Mouse (Mus musculus) embryonic facial prominence, embryonic 10.5 days (tissue): ENCODE data around the gene Trib3. TPM values are rescaled to one million over a fixed set of nuclear protein-coding genes. Genes with fewer than 3 reads are reported as not detected.

Source experiments
- DNase-seq: peaks from one replicate; pipeline ENCODE4 v3.0.0-alpha.2; 2017; ENCODE audit warnings: low spot score
- H3K27ac ChIP-seq: fragments of 300-500 bp; sonication (generic); replicated peaks from 2 replicates; pipeline ENCODE4 v1.5.1; 2016; ENCODE audit warnings: mild to moderate bottlenecking
- H3K27me3 ChIP-seq: fragments of 300-500 bp; sonication (generic); replicated peaks from 2 replicates; pipeline ENCODE4 v1.6.1; 2016; ENCODE audit warnings: low read depth, mild to moderate bottlenecking; ENCODE audit not compliant: poor library complexity, severe bottlenecking
- H3K36me3 ChIP-seq: fragments of 300-500 bp; sonication (generic); replicated peaks from 2 replicates; pipeline ENCODE4 v1.6.1; 2016; ENCODE audit warnings: mild to moderate bottlenecking, moderate library complexity
- H3K4me1 ChIP-seq: fragments of 300-500 bp; sonication (generic); 2 replicates; pipeline ENCODE4 v1.6.1; 2016
- H3K4me3 ChIP-seq: fragments of 300-500 bp; sonication (generic); 2 replicates; pipeline ENCODE4 v1.5.1; 2016; ENCODE audit warnings: mild to moderate bottlenecking, moderate library complexity
- H3K9me3 ChIP-seq: fragments of 300-500 bp; sonication (generic); 2 replicates; pipeline ENCODE4 v1.6.1; 2016; ENCODE audit warnings: mild to moderate bottlenecking
- WGBS: fragments of 180-500 bp; shearing (Covaris S2); methylation state at CpG from one replicate; pipeline ENCODE4 v1.1.7; 2016; 5-methylcytosine and 5-hydroxymethylcytosine counted together
- polyA plus RNA-seq: library from polyadenylated mRNA; unstranded; fragments of >200 nt; fragmentation: Nextera tagmentation; extraction: Ambion mirVana; gene quantifications from 2 replicates; pipeline ENCODE4 v1.2.1, GENCODE M21; 2016

Trib3 gene
- polyA plus RNA-seq, 1 experiment from 2014 or later: 2.5 TPM

DNA sequence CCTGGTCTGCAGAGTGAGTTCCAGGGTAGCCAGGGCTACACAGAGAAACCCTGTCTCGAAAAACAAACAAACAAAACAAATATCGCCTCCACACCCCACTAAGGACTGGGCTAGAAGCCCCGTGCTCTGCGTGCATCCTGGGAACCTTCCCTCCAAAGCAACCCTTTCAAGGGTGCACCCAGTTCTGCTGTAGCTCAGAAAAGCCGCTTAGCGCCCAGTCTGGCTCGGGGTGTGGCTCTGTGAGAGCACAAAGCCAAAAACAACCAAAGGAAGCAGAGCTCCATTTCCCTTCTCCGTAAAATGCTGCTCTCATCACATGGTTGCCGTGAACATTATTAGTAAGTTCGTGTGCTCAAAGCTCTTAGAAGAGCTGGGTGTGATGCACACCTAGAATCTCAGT lies 529 bp upstream of the Trib3 start:
- no peaks in the 10 kb centered on the region for H3K36me3 ChIP-seq
- DNase-seq: no peak
- H3K4me3 ChIP-seq: peak overlapping the region; percentile 71
- H3K9me3 ChIP-seq: no peaks in the 10 kb centered on the region
- H3K27ac ChIP-seq: 0 out of 2 replicates have a peak overlapping the region, but pooled peaks have one; percentile 78
- peaks cover 23% of the 10 kb centered on the region for H3K4me1 ChIP-seq
- H3K27me3 ChIP-seq: peaks cover 33% of the 10 kb centered on the region
- 12% methylated on average over 10 of the region's 10 CpGs for WGBS

DNA sequence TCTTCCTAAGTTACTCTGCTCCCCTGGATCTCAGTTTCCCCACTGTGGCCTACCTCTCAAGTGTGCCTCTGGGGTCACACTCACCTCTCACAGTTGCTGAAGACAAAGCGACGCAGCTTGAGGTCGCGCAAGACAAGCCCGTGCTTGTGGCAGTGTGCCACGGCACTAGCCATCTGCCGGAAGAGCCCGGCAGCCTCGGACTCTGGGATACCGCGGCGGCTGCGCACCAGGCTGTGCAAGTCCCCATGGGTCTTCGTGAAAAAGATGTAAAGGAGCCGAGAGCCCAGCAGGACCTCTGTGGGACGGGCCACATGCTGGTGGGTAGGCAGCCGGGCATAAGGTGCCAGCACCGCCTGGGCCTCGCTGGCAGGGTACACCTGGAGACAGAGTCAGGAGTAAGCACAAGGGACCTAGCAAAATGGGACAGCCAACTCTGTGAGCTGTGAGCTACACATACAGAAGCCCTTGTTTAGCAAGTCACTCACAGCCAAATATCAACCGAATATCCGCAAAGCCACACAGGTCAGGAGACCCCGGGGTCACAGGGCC lies 4.1 kb downstream of the Trib3 start:
- 89% methylated on average over 22 of the region's 22 CpGs for WGBS
- H3K36me3 ChIP-seq: no peaks in the 10 kb centered on the region
- peaks cover 20% of the 10 kb centered on the region for H3K4me1 ChIP-seq
- no peak overlapping the region for H3K4me3 ChIP-seq
- H3K9me3 ChIP-seq: no peaks in the 10 kb centered on the region
- H3K27me3 ChIP-seq: peaks cover 34% of the 10 kb centered on the region
- H3K27ac ChIP-seq: no peak overlapping the region
- DNase-seq: no peak

DNA sequence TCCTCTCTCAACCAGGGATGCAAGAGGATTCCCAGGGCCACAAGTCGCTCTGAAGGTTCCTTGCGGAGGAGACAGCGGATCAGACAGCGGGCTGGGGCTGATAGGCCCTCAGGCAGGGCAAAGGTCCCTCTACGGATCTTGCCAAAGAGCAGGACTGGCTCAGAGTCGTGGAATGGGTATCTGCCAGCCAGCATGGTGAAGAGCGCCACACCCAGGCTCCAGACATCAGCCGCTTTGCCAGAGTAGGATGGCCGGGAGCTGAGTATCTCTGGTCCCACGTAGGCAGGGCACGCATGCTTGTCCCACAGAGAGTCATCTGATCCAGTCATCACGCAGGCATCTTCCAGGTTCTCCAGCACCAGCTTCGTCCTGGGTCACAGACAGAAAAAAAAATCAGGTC lies 5.5 kb downstream of the Trib3 start:
- H3K9me3 ChIP-seq: no peaks in the 10 kb centered on the region
- H3K4me1 ChIP-seq: peaks cover 10% of the 10 kb centered on the region; the same call in 1 of the 2 replicates
- H3K36me3 ChIP-seq: no peaks in the 10 kb centered on the region
- no peak overlapping the region for H3K4me3 ChIP-seq
- WGBS: 75% methylated on average over 13 of the region's 13 CpGs
- peaks cover 32% of the 10 kb centered on the region for H3K27me3 ChIP-seq
- H3K27ac ChIP-seq: no peak overlapping the region
- no peak for DNase-seq

DNA sequence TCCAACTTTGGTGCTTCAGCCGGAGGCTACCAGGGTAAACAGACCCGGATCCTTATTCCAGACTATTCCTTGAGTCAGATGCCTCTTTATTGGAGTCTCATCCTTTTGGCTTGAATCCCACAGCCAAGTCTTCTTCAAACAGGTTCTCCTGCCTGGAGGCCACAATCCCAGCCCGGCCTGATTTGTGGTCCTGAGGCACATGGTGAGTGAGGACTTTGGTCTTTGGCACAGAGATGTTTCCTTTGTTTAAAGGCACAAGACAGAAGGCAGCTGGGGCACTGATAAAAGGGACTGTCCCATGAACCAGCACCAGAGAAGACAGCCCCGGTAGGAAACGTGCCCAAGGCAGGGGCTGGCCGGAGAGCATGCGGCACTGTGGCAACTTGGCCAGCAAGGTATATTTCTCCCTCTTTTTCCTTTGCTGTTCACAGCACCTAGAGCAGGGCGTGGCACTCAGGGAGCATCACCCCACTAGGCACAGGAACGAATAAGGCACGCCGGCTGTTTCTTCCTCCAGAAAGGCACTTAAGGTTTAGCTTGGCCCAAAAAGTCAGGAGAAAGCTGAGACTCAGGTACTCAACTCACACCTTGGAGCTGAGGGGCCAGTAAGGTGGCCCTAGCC lies 6.1 kb downstream of the Trib3 start:
- Histone ChIP-seq H3K27me3 (peaks cover 26% of the 10 kb centered on the region), H3K4me1 (peaks cover 6% of the 10 kb centered on the region; the same call in 1 of the 2 replicates), H3K4me3 (no peak overlapping the region), H3K36me3 (no peaks in the 10 kb centered on the region), H3K9me3 (no peaks in the 10 kb centered on the region), H3K27ac (no peak overlapping the region)
- 91% methylated on average over 11 of the region's 11 CpGs for WGBS
- no peak for DNase-seq

DNA sequence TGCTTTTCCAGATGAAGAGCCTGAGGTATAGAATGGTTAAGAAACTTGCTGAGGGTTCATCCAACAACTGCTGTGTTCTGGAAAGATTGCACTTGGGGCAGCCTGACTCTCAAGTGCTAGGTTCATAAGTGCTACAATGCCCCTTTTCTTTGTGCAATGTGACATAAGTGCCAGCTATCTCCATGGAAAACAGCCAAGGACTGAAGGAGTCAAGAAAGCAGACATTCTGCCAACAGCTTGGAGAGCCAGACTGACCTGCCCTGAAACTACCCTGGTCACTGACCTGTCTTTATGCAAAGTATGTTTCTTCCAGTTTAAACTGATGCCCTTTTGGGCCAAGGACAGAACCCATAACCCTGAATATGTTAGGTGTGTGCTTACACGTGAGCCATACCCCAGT lies 7.0 kb downstream of the Trib3 start:
- Histone ChIP-seq H3K36me3 (no peaks in the 10 kb centered on the region), H3K27me3 (peaks cover 17% of the 10 kb centered on the region), H3K4me1 (peaks cover 9% of the 10 kb centered on the region), H3K9me3 (no peaks in the 10 kb centered on the region), H3K4me3 (no peak overlapping the region), H3K27ac (no peak overlapping the region; the same call in 1 of the 2 replicates)
- WGBS: 85% methylated on average over 1 of the region's 1 CpGs
- DNase-seq: no peak

DNA sequence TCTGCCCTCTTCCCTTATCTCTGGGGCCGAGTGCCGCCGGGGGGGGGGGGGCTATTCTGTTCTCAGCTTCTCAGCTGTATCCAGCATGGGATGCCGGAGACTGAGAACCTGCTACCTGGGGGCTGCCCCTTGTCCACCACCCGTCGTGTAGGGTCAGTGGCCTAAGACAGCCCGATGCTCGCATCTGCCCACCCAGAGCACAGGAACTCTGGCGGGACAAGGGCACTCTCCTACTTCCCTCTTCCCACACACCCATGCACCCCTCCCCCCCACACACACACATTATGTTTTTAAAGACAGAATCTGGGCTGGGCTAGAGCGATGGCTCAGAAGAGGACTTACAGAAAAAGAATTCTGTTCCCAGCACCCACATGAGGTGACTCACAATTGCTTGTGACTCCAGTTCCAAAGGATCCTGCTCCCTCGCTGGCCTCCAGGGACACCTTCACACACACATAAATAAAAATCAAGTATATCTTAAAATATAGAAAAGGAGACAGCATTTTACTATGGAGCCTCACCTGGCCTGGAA lies 8.5 kb downstream of the Trib3 start:
- Histone ChIP-seq H3K4me3 (no peak overlapping the region), H3K27me3 (peaks cover 15% of the 10 kb centered on the region; the same call in 1 of the 2 replicates), H3K9me3 (no peaks in the 10 kb centered on the region), H3K4me1 (peaks cover 24% of the 10 kb centered on the region), H3K36me3 (peaks cover 5% of the 10 kb centered on the region), H3K27ac (no peak overlapping the region)
- no peak for DNase-seq
- 53% methylated on average over 11 of the region's 11 CpGs for WGBS

DNA sequence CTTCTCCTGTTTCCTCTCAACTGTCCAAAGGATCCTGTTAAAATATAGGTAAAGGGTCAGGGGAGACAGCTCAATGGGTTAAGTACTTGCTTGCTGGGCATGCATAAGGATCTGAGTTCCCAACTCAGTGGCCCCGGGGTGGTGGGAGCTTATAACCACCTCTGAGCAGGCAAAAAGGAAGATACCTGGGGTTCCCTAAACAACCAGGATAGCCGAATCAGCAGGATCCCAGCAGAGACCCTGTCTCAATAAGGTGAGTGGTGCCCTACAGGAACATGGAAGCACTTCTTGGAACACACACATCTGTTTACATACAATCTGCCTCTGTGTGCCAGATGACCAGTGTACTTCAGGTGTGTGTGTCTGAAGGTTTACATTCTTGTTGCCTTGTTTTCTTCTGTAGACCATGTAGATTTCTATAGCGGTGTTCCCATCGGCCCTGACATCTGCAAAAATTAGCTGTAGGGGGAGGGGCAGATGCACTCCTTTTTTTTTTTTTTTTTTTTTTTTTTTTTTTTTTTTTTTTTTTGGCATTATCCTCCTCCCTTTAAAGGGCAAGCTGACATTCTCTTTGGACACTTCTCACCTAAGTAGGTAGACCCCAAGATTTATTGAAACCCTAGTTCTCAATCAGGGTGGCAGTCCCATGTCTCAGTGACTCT lies 10.4 kb downstream of the Trib3 start:
- Histone ChIP-seq H3K27ac (no peak overlapping the region), H3K36me3 (peaks cover 23% of the 10 kb centered on the region), H3K4me3 (no peak overlapping the region), H3K9me3 (no peaks in the 10 kb centered on the region), H3K4me1 (peaks cover 26% of the 10 kb centered on the region), H3K27me3 (peaks cover 15% of the 10 kb centered on the region; the same call in 1 of the 2 replicates)
- 72% methylated on average over 4 of the region's 4 CpGs for WGBS
- no peak for DNase-seq

DNA sequence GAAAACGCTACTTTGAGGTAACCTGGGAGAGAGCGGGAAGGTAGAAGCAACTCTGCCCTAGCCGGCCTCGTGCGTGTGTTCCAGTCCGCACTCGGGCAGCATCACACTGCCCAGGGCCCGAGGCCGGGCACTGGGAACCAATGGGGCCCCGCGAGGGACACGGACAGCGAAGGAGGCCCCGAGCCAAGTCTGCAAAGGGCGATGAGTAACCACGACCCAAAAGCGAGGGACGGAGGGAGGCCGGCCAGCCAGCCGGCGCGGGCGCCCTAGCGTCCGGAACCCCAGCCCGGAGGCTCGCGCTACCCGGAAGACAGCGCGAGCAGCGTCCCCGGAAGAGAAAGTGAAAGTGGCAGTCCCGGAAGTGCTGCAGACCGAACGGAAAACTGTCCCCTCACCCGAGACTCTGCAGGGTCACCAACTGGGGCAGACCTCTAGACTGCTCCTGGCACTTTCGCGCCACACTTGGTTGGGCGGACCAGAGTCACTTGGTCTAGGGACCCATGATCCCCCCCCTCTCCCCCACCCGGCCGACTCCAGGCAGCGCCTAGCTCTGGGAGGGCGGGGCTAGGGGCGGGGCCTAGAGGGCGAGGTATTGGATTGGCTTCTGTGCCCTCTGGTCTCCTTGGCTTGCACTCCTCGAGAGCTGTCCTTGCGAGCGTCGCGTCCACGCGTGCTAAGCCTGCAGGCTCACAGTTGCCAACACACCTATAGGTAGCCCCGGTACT lies 11.6 kb downstream of the Trib3 start, which contains the start of gene Rbck1:
Rbck1 (minus strand) TSS at position 553 of the 725 bp plus-strand sequence.
- WGBS: under 1% methylated on average over 54 of the region's 54 CpGs
- H3K27ac ChIP-seq: peak within 1 kb of the TSS; percentile 93

DNA sequence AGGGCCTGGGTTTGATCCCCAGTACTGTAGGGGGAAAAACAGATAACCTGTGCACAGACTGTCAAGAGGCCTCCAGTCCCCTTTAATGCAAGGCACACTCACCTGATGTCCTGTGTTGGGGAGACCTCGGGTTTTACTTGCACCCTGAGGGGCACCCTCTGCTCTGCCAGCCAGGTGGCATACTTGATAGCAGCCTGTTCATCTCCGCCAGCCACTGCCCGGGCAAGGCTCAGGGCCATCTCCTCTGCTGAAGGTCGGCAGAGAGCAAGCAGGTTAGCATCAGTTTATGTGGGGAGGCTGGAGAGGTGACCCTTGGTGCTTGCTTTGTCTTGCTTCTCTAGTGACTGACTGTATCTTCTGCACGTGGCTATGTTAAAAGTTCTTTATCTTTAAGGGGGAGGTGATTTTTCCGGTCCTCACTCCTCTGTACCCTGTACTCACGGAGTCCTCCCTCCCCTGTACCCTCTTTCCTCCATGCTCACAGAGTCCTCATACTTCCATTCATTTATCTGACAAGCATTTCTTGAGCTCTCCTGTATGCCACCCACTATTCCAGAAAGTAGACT lies 12.9 kb downstream of the Trib3 start:
- Histone ChIP-seq H3K36me3 (peaks cover 49% of the 10 kb centered on the region), H3K27me3 (peaks cover 12% of the 10 kb centered on the region; the same call in 1 of the 2 replicates), H3K4me1 (peaks cover 29% of the 10 kb centered on the region), H3K4me3 (peak overlapping the region; percentile 92), H3K27ac (0 out of 2 replicates have a peak overlapping the region, but pooled peaks have one; percentile 40), H3K9me3 (no peaks in the 10 kb centered on the region)
- DNase-seq: no peak
- 68% methylated on average over 7 of the region's 7 CpGs for WGBS

More for the DNA sequence above, 11.6 kb downstream of the Trib3 start, which contains the start of gene Rbck1:
- peak within 1 kb of the TSS; percentile 92 for H3K4me3 ChIP-seq
- H3K9me3 ChIP-seq: no peaks in the 10 kb centered on the region
- H3K27me3 ChIP-seq: peaks cover 15% of the 10 kb centered on the region; the same call in 1 of the 2 replicates
- H3K36me3 ChIP-seq: peaks cover 35% of the 10 kb centered on the region
- H3K4me1 ChIP-seq: peaks cover 29% of the 10 kb centered on the region
- peak; percentile 93 for DNase-seq

DNA sequence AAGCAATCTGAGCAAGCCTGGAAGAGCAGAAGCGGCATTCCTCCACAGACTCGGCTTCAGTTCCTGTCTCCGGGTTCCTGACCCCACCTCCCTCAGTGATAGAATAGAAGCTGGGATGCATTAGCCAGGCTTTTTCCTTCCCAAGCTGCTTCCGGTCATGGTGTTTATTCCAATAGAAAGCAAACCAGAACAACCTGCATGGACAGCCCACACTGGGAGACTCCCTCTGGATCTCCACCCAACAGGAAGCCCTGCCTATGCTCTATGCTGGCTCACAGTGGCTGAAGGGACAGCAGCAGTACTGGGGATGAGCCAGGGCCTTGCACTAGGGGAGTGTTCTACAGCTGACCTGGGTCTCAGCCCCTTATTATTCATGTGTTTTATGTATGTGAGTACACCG lies 15.9 kb downstream of the Trib3 start:
- peaks cover 78% of the 10 kb centered on the region for H3K36me3 ChIP-seq
- no peak overlapping the region for H3K27ac ChIP-seq
- 73% methylated on average over 5 of the region's 5 CpGs for WGBS
- no peaks in the 10 kb centered on the region for H3K9me3 ChIP-seq
- no peak for DNase-seq
- H3K4me3 ChIP-seq: no peak overlapping the region
- H3K27me3 ChIP-seq: no peaks in the 10 kb centered on the region
- H3K4me1 ChIP-seq: peaks cover 25% of the 10 kb centered on the region

DNA sequence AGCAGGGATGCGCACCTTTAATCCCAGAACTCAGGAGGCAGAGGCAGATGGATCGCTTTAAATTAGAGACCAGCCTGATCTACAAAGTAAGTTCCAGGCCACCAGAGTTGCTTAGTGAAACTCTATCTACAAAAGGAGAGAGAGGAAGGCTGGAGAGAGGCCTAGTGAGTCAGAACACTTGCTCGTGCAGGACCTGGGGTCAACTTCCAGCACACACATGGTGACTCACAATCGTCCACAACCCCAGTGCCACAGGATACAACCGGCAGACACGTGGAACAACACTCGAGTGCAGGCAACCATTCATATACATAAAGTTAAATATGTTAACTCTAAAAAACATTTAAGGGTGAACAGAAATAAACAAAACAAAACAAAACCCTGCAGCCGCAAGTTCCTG lies 17.2 kb downstream of the Trib3 start:
- no peaks in the 10 kb centered on the region for H3K9me3 ChIP-seq
- no peak overlapping the region for H3K27ac ChIP-seq
- 89% methylated on average over 8 of the region's 8 CpGs for WGBS
- peaks cover 18% of the 10 kb centered on the region for H3K4me1 ChIP-seq
- H3K36me3 ChIP-seq: peaks cover 92% of the 10 kb centered on the region
- no peak for DNase-seq
- H3K27me3 ChIP-seq: no peaks in the 10 kb centered on the region
- H3K4me3 ChIP-seq: no peak overlapping the region

DNA sequence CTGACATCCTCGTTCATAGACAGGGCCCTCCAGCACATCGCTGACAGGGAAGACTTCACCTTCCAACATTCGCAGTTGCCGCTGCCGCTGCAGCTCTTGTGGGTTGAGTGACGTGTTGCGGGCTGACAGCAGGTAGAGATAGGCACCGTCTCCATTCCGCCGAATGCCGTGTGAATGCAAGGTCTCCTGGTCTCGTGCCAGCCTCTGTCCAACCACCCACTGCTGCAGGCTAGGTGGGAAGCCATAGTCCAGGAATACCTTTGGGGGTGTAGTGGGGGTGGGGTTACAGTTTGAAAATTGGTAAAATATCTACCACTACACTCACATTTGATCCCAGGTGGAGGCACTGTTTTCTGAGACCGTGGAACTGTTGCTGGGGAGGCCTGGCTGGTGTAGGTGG lies 17.7 kb downstream of the Trib3 start:
- Histone ChIP-seq H3K4me3 (no peak overlapping the region), H3K36me3 (peaks cover 97% of the 10 kb centered on the region), H3K9me3 (no peaks in the 10 kb centered on the region), H3K27ac (no peak overlapping the region), H3K27me3 (no peaks in the 10 kb centered on the region), H3K4me1 (peaks cover 13% of the 10 kb centered on the region)
- 93% methylated on average over 13 of the region's 13 CpGs for WGBS
- no peak for DNase-seq
